Mouse (Mus musculus): ENCODE measurements around the gene Cnot1. TPM values are rescaled to one million over a fixed set of nuclear protein-coding genes. Genes with fewer than 3 reads are reported as not detected.

The Cnot1 gene
- polyA plus RNA-seq, 1 experiment from 2014 or later = 44.4 TPM

GRCm38 (mm10) chr8:95716546-95717335 lies 90.5 kb downstream of the Cnot1 start:
- no peak for ATAC-seq
- WGBS = 16% methylated on average over 21 of the region's 21 CpGs
- Histone ChIP-seq H3K9ac (ENCODE audit: low read depth, low read length) (peak overlapping the region; percentile 89), H3K27me3 (replicated peaks; ENCODE audit: control insufficient read depth, insufficient read depth, low read length) (no peaks in the 10 kb centered on the region), H3K4me2 (ENCODE audit: low read depth, low read length) (peak overlapping the region; percentile 87), H3K36me3 (ENCODE audit: control insufficient read depth, insufficient read depth, low read length) (peaks cover 9% of the 10 kb centered on the region; the same call in 1 of the 2 replicates), H3K27ac (ENCODE audit: low read length) (peak overlapping the region; percentile 72; the same call in 1 of the 2 replicates), H3K4me3 (ENCODE audit: low read length) (peak overlapping the region; percentile 96), H3K9me3 (ENCODE audit: control insufficient read depth, low read length) (no peaks in the 10 kb centered on the region), H3K4me1 (ENCODE audit: control insufficient read depth, insufficient read depth, low read length) (peaks cover 17% of the 10 kb centered on the region)

DNA sequence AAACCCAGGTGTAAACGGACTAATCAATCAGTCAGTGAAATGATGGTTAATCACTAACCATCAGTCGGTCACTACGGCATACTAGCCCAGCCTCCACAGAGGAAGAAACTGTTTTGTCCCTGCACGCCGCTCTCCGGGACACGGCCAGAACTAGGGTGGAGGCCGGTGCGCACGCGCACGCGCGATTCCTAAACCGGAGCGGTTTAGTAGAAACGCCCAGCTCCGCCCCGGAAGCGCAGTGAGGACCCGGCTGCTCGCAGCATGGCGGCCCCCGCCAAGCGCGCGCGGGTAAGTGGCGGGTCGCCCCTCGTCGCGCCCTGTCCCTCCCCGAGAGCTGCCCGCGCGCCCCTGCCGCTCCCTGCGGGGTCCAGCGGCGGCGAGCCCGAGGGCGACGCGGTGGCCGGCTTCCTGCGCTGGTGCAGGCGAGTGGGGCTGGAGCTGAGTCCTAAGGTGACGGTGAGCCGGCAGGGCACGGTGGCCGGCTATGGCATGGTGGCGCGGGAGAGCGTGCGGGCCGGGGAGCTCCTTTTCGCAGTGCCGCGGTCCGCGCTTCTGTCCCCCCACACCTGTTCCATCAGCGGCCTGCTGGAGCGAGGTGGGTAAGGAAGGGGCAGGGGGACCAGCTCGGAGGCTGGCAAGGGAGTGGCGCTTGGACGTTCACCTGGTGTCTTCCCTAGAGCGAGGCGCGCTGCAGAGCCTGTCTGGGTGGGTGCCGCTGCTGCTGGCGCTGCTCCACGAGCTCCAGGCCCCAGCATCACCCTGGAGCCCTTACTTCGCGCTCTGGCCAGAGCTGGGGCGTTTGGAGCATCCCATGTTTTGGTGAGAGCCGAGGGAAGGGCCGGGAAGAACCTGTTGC lies 91.4 kb downstream of the Cnot1 start, which contains the start of gene Setd6:
TSS of gene Setd6 (plus strand) at position 206 of the 856 bp plus-strand sequence.
- H3K9ac ChIP-seq (ENCODE audit: low read depth, low read length) = peak within 1 kb of the TSS; percentile 89
- peak within 1 kb of the TSS; percentile 72 for H3K27ac ChIP-seq (ENCODE audit: low read length)
- ATAC-seq = peak; percentile 92
- peaks cover 17% of the 10 kb centered on the region for H3K4me1 ChIP-seq (ENCODE audit: control insufficient read depth, insufficient read depth, low read length)
- H3K36me3 ChIP-seq (ENCODE audit: control insufficient read depth, insufficient read depth, low read length) = peaks cover 9% of the 10 kb centered on the region; the same call in 1 of the 2 replicates
- under 1% methylated on average over 75 of the region's 79 CpGs for WGBS
- H3K4me2 ChIP-seq (ENCODE audit: low read depth, low read length) = peak within 1 kb of the TSS; percentile 87
- no peaks in the 10 kb centered on the region for H3K27me3 ChIP-seq (replicated peaks; ENCODE audit: control insufficient read depth, insufficient read depth, low read length)
- H3K4me3 ChIP-seq (ENCODE audit: low read length) = peak within 1 kb of the TSS; percentile 96
- H3K9me3 ChIP-seq (ENCODE audit: control insufficient read depth, low read length) = no peaks in the 10 kb centered on the region

DNA sequence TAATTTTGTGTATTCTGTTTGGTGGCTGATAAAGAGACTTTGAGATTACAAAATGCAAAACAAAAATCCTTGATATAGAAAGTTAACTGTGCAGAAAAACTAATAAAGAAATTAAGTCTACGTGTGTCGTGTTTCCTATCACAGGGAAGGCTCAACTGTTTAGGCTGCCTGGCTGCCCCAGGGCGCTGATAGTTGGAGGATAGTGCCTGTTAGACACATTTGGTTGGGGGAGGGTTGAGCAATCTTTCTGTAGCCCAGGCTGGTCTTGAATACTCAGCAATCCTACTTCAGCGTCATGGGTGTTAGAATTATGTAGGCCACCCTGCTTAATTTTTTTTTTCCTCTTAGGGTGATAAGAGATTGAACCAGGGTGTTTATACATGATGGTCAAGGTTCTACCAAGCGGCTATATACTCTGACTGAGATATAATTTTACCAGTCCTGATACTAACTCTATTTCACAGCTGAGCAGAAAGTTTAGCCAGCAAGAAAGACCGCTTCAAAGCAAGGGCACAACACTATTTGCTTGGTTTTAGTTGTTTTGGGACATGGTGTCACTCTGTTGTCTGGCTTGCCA lies 92.3 kb downstream of the Cnot1 start:
- WGBS = 85% methylated on average over 6 of the region's 6 CpGs
- H3K27ac ChIP-seq (ENCODE audit: low read length) = no peak overlapping the region
- peak overlapping the region; percentile 89 for H3K9ac ChIP-seq (ENCODE audit: low read depth, low read length)
- no peaks in the 10 kb centered on the region for H3K9me3 ChIP-seq (ENCODE audit: control insufficient read depth, low read length)
- no peak for ATAC-seq
- peaks cover 9% of the 10 kb centered on the region; the same call in 1 of the 2 replicates for H3K36me3 ChIP-seq (ENCODE audit: control insufficient read depth, insufficient read depth, low read length)
- peak overlapping the region; percentile 87 for H3K4me2 ChIP-seq (ENCODE audit: low read depth, low read length)
- no peaks in the 10 kb centered on the region for H3K27me3 ChIP-seq (replicated peaks; ENCODE audit: control insufficient read depth, insufficient read depth, low read length)
- peak overlapping the region; percentile 96; the same call in 1 of the 2 replicates for H3K4me3 ChIP-seq (ENCODE audit: low read length)
- H3K4me1 ChIP-seq (ENCODE audit: control insufficient read depth, insufficient read depth, low read length) = peaks cover 17% of the 10 kb centered on the region

DNA sequence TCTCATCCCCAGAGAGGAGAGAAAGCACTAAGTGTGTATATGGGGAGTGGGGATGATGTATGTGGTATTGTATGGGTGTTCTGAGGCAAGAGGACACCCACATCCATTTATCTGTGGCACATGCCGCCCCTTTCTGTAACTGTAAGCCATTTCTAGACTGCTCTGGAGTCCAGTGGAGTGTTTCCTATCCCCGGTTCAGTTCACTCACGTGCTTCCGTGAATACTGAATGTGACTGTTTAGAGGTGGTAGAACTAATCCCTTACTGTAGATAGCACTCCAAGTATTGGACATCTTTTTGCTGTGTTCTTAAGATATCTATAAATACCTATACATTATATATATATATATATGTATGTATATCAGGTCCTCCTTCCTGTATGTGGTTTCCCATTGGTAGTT lies 92.9 kb downstream of the Cnot1 start:
- no peak for ATAC-seq
- 91% methylated on average over 4 of the region's 4 CpGs for WGBS

DNA sequence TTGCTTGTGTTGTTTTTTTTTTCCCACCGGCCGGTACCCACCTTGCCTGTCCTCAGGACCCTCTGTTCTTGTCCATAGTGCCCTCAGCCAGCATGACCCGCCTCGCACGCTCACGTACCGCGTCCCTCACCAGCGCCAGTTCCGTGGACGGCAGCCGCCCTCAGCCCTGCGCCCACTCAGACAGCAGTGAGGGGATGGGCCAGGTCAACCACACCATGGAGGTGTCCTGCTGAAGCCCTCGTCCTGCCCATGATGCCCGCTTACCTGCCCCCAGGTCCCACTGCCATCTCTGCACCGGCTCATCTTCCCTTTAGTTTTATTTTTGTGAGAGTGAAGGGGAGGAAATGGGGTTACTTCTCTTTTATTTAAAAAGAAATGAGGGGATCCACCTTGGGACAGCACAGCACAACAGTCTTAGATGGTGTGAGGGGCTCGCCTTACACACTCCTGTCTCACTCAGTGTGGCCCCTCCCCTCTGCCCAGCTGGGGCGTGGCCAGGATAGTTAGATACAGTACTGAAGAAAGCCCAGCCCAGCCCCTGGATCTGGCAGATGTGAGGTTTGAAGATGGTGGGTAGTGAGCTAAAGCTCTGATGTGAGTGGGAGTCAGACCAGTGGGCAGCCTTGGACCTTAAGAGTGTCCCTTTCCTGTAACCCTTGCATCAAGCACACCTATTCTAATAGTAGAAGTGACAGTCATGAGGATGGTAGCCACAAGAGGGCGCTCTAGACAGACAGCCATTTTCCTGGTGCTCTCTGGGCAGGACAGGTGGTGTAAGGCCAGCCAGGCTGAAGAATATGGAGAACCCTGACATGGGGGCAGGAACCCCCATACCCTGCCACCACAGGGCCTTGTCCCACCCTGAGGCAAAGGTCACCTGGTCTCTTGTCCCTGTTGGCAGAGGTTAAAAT lies 93.9 kb downstream of the Cnot1 start:
- ATAC-seq = peak; percentile 11; the same call in 1 of the 2 replicates
- WGBS = 76% methylated on average over 19 of the region's 19 CpGs
- H3K4me3 ChIP-seq (ENCODE audit: low read length) = no peak overlapping the region
- no peak overlapping the region for H3K27ac ChIP-seq (ENCODE audit: low read length)
- H3K4me1 ChIP-seq (ENCODE audit: control insufficient read depth, insufficient read depth, low read length) = peaks cover 17% of the 10 kb centered on the region
- H3K27me3 ChIP-seq (replicated peaks; ENCODE audit: control insufficient read depth, insufficient read depth, low read length) = no peaks in the 10 kb centered on the region
- no peak overlapping the region for H3K4me2 ChIP-seq (ENCODE audit: low read depth, low read length)
- no peaks in the 10 kb centered on the region for H3K9me3 ChIP-seq (ENCODE audit: control insufficient read depth, low read length)
- no peak overlapping the region for H3K9ac ChIP-seq (ENCODE audit: low read depth, low read length)
- no peaks in the 10 kb centered on the region for H3K36me3 ChIP-seq (ENCODE audit: control insufficient read depth, insufficient read depth, low read length)

More for the DNA sequence above, 92.9 kb downstream of the Cnot1 start:
- no peaks in the 10 kb centered on the region for H3K27me3 ChIP-seq (replicated peaks; ENCODE audit: control insufficient read depth, insufficient read depth, low read length)
- no peaks in the 10 kb centered on the region for H3K9me3 ChIP-seq (ENCODE audit: control insufficient read depth, low read length)
- H3K4me2 ChIP-seq (ENCODE audit: low read depth, low read length) = no peak overlapping the region
- no peak overlapping the region for H3K27ac ChIP-seq (ENCODE audit: low read length)
- peaks cover 17% of the 10 kb centered on the region for H3K4me1 ChIP-seq (ENCODE audit: control insufficient read depth, insufficient read depth, low read length)
- H3K4me3 ChIP-seq (ENCODE audit: low read length) = no peak overlapping the region
- H3K36me3 ChIP-seq (ENCODE audit: control insufficient read depth, insufficient read depth, low read length) = peaks cover 6% of the 10 kb centered on the region; the same call in 1 of the 2 replicates
- H3K9ac ChIP-seq (ENCODE audit: low read depth, low read length) = no peak overlapping the region

DNA sequence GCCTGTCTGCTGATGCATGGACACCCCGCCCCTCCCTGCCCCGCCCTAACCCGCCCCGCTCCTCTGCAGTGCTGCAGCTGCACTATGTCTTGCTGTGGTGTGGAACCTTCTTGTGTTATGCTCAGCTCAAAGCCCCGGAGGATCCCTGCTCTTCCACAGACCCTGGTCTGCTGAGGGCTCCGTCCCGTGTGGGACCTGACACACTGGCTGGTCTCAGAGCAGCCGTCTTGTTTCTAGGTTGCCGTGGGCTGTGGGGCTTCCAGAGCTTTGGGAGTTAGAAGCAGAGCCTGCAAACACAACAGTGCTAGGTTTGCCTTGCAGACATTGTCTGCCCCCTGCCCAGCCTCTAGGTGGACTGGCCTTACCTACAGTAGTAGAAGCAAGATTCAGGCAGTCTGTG lies 94.9 kb downstream of the Cnot1 start:
- H3K4me1 ChIP-seq (ENCODE audit: control insufficient read depth, insufficient read depth, low read length) = peaks cover 17% of the 10 kb centered on the region
- H3K27me3 ChIP-seq (replicated peaks; ENCODE audit: control insufficient read depth, insufficient read depth, low read length) = no peaks in the 10 kb centered on the region
- H3K9me3 ChIP-seq (ENCODE audit: control insufficient read depth, low read length) = no peaks in the 10 kb centered on the region
- no peak overlapping the region for H3K27ac ChIP-seq (ENCODE audit: low read length)
- H3K4me2 ChIP-seq (ENCODE audit: low read depth, low read length) = no peak overlapping the region
- H3K4me3 ChIP-seq (ENCODE audit: low read length) = no peak overlapping the region
- WGBS = 77% methylated on average over 9 of the region's 9 CpGs
- no peak overlapping the region for H3K9ac ChIP-seq (ENCODE audit: low read depth, low read length)
- no peaks in the 10 kb centered on the region for H3K36me3 ChIP-seq (ENCODE audit: control insufficient read depth, insufficient read depth, low read length)
- no peak for ATAC-seq

DNA sequence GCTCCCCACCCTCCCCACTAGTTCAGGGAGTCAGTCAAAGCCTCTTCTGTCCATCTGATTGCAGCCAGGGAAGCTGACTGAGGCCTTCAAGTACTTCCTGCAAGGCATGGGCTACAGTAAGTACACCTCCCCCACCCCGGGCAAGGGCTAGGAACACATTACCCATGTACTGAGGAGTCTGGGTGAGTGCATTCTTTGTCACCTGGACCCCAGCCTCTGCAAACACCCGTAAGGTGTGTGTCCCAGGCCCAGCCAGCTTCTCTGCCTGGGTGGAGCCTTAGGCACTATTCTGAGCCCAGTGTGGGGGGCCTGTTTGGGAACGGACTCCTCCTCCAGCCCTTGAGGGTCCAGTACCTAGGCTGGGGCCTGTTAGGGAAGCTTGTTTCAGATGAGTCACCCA lies 96.2 kb downstream of the Cnot1 start:
- 44% methylated on average over 3 of the region's 3 CpGs for WGBS
- ATAC-seq = no peak
- Histone ChIP-seq H3K4me3 (ENCODE audit: low read length) (no peak overlapping the region), H3K4me1 (ENCODE audit: control insufficient read depth, insufficient read depth, low read length) (peaks cover 5% of the 10 kb centered on the region; the same call in 1 of the 2 replicates), H3K9ac (ENCODE audit: low read depth, low read length) (no peak overlapping the region), H3K9me3 (ENCODE audit: control insufficient read depth, low read length) (no peaks in the 10 kb centered on the region), H3K4me2 (ENCODE audit: low read depth, low read length) (no peak overlapping the region), H3K27me3 (replicated peaks; ENCODE audit: control insufficient read depth, insufficient read depth, low read length) (no peaks in the 10 kb centered on the region), H3K27ac (ENCODE audit: low read length) (no peak overlapping the region), H3K36me3 (ENCODE audit: control insufficient read depth, insufficient read depth, low read length) (no peaks in the 10 kb centered on the region)

- ATAC-seq = no peak
- Histone ChIP-seq H3K9ac (ENCODE audit: low read depth, low read length) (no peak overlapping the region), H3K9me3 (ENCODE audit: control insufficient read depth, low read length) (no peaks in the 10 kb centered on the region), H3K4me1 (ENCODE audit: control insufficient read depth, insufficient read depth, low read length) (0 out of 2 replicates have a peak, but pooled peaks cover 2% of the 10 kb centered on the region), H3K27me3 (replicated peaks; ENCODE audit: control insufficient read depth, insufficient read depth, low read length) (no peaks in the 10 kb centered on the region), H3K4me3 (ENCODE audit: low read length) (no peak overlapping the region), H3K36me3 (ENCODE audit: control insufficient read depth, insufficient read depth, low read length) (no peaks in the 10 kb centered on the region), H3K4me2 (ENCODE audit: low read depth, low read length) (no peak overlapping the region), H3K27ac (ENCODE audit: low read length) (no peak overlapping the region)
- WGBS = 85% methylated on average over 7 of the region's 7 CpGs
These were observed 97.7 kb downstream of the Cnot1 start for GRCm38 (mm10) chr8:95709579-95709978.
